Mouse (Mus musculus): Measurements from ENCODE around the gene Cd81. TPM values are rescaled to one million over a fixed set of nuclear protein-coding genes. Genes with fewer than 3 reads are reported as not detected.

The Cd81 gene
- polyA plus RNA-seq, 1 experiment, result 92.5 TPM

DNA sequence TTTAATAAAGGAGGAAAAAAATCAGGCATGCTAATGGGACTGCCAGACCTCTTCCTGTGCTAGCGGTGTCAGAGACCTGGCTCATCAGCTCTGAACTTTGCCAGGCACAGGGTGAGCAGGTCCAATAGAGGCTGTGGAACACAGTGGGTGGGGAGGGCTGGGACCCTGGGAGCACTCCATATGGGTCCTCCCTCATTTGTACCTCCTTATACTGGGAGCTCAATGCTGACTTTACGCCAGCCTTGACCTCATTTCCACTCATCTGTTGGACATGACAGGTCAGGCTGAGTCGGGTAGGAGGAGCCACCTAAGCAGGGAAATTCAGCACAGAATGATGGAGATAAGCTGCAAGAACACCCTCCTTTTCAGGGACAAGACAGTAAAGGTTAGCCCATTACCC lies 15.4 kb downstream of the Cd81 start:
- peaks cover 10% of the 10 kb centered on the region; the same call in 1 of the 2 replicates for H3K4me1 ChIP-seq (ENCODE audit: control insufficient read depth, insufficient read depth, low read length)
- no peak overlapping the region for H3K27ac ChIP-seq (ENCODE audit: control insufficient read depth, insufficient read depth, low read depth, low read length, poor library complexity)
- no peak overlapping the region for H3K4me3 ChIP-seq (replicated peaks; ENCODE audit: control insufficient read depth, low read depth, low read length)
- TF ChIP-seq CTCF (IDR thresholded peaks at IDR 0.05; ENCODE audit: control insufficient read depth, insufficient read depth, low read length) (no peak), POLR2A (IDR thresholded peaks at IDR 0.05; ENCODE audit: borderline replicate concordance, control insufficient read depth, low read depth, low read length) (no peak)
- WGBS, result 88% methylated on average over 3 of the region's 3 CpGs

DNA sequence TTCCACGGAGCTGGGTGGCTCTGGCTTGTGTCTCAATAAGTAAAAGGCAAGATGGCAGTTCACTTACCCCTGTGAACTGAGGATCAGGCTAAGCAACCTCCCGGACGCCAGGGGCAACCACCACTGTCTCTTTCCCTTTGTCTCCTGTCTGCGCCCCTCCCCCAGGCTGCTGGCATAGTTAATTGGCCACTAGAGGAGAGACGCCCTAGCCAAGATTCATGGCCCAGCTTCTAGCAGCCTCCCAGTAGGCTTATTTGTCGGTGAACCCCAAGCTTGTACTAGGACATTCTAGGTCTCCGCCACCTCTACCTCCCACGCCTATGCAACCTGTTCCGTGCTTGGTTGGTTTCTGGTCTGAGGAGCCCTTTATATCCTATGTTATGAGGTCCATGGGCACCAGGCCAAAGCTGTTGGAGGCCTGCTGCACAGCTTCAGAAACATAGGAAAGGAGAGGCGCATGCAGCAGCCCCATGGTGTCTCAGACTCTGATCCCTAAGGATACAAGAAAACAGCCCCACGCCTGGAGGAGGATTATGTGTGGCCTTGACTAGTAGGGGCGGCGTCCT lies 15.9 kb downstream of the Cd81 start:
- Histone ChIP-seq H3K27ac (ENCODE audit: control insufficient read depth, insufficient read depth, low read depth, low read length, poor library complexity) (peak overlapping the region; percentile 73), H3K4me3 (replicated peaks; ENCODE audit: control insufficient read depth, low read depth, low read length) (peak overlapping the region; percentile 86), H3K4me1 (ENCODE audit: control insufficient read depth, insufficient read depth, low read length) (peaks cover 10% of the 10 kb centered on the region; the same call in 1 of the 2 replicates)
- WGBS, result 76% methylated on average over 13 of the region's 13 CpGs
- TF ChIP-seq POLR2A (IDR thresholded peaks at IDR 0.05; ENCODE audit: borderline replicate concordance, control insufficient read depth, low read depth, low read length) (no peak), CTCF (IDR thresholded peaks at IDR 0.05; ENCODE audit: control insufficient read depth, insufficient read depth, low read length) (no peak)

DNA sequence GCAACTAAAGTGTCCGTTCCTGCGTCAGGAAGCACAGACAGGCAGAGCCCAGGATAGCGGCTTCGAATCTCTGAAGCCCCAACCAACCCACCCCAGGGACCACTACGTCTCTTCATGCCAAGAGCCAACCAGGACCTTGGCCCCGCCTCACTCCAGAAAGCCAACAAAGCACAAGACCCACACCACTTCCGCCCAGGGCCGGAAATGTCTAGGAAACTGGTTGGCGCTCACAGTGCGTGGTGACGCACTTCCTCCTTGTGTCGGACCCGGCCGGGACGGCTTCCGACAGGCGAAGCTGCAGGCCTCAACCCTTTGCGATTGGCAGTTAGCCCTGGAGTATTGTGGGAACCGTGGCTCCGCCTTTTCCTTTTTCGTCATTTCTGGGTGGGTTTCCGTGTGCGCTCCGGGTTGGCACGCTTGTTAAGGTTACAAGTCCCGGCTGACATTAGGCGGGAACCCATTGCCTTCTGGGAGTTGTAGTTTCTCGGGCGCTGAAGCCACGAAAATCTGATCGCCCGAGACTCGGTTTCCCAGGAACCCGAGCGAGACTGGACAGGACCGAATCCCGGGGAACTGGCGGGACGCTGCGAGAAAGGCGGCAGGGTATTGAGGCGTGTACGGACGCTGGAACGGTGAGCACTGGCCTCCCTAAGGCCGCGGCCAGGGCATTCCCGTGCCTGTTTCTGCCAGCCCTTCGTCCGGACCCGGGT lies 16.5 kb downstream of the Cd81 start, which contains the start of gene Tssc4:
TSS of gene Tssc4 (plus strand) at position 368 of the 710 bp plus-strand sequence.
- under 1% methylated on average over 51 of the region's 51 CpGs for WGBS
- peak within 1 kb of the TSS; percentile 73 for H3K27ac ChIP-seq (ENCODE audit: control insufficient read depth, insufficient read depth, low read depth, low read length, poor library complexity)
- TF ChIP-seq CTCF (IDR thresholded peaks at IDR 0.05; ENCODE audit: control insufficient read depth, insufficient read depth, low read length) (no peak), POLR2A (IDR thresholded peaks at IDR 0.05; ENCODE audit: borderline replicate concordance, control insufficient read depth, low read depth, low read length) (peak; percentile 80; the same call in 1 of the 2 replicates)
- H3K4me3 ChIP-seq (replicated peaks; ENCODE audit: control insufficient read depth, low read depth, low read length), result peak within 1 kb of the TSS; percentile 86
- peaks cover 10% of the 10 kb centered on the region; the same call in 1 of the 2 replicates for H3K4me1 ChIP-seq (ENCODE audit: control insufficient read depth, insufficient read depth, low read length)

DNA sequence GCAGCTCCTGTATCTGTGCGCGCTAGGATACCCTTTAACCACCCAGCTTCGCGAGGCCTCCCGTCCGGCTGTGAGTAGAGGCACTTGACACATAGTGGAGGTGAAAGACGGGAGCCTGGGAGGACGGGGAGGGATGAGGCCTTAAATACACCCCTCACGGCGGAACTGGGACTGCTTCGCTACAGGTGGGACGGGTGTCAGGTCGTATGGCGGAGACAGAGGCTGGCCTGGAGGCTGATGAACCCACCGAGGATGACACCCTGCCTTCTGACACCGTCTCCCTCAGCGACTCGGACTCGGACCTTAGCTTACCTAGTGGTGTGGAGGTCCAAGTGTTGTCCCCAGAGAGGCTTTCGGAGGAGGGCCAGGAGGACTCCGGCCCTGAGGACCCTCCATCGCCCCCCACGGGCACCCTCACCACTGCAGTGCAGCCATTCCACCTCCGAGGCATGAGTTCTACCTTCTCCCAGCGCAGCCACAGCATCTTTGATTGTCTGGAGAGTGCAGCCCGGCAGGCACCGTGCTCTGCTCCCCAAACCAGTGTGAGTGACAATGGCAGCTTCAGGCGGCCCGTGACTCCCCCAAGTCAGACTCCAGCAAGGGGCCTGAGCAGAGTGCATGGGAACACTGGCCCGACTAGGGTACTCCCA lies 17.3 kb downstream of the Cd81 start:
- TF ChIP-seq POLR2A (IDR thresholded peaks at IDR 0.05; ENCODE audit: borderline replicate concordance, control insufficient read depth, low read depth, low read length) (no peak), CTCF (IDR thresholded peaks at IDR 0.05; ENCODE audit: control insufficient read depth, insufficient read depth, low read length) (no peak)
- Histone ChIP-seq H3K4me3 (replicated peaks; ENCODE audit: control insufficient read depth, low read depth, low read length) (peak overlapping the region; percentile 86), H3K4me1 (ENCODE audit: control insufficient read depth, insufficient read depth, low read length) (peaks cover 7% of the 10 kb centered on the region; the same call in 1 of the 2 replicates), H3K27ac (ENCODE audit: control insufficient read depth, insufficient read depth, low read depth, low read length, poor library complexity) (peak overlapping the region; percentile 73)
- WGBS, result 10% methylated on average over 30 of the region's 30 CpGs

DNA sequence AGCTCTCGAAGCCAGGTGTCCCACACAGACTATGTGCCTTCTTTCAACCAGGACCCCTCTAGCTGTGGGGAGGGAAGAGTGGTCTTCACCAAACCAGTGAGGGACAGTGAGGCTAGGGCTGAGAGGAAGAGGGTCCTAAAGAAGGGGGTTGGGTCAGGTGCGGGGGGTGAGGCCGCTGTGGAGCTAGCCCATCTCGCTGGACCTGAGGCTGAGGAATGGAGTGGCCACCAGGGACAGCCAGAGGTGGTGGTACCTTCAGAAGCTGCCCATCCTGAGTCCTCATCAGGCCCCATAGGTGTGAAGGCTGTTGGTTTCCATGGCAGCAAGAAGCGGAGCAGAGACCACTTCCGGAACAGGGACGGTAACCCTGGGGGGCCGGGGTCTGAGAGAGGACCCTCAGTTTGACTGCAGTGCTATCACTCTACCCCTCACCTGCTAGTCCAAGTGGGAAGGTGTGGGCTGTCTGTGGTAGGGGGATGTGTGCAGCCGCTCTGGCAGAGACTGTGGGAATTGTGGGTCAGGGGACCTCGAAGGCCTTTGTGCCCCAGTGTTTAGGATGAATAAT lies 18.0 kb downstream of the Cd81 start:
- TF ChIP-seq CTCF (IDR thresholded peaks at IDR 0.05; ENCODE audit: control insufficient read depth, insufficient read depth, low read length) (no peak), POLR2A (IDR thresholded peaks at IDR 0.05; ENCODE audit: borderline replicate concordance, control insufficient read depth, low read depth, low read length) (no peak)
- 83% methylated on average over 10 of the region's 10 CpGs for WGBS
- Histone ChIP-seq H3K4me3 (replicated peaks; ENCODE audit: control insufficient read depth, low read depth, low read length) (peak overlapping the region; percentile 86), H3K27ac (ENCODE audit: control insufficient read depth, insufficient read depth, low read depth, low read length, poor library complexity) (no peak overlapping the region), H3K4me1 (ENCODE audit: control insufficient read depth, insufficient read depth, low read length) (peaks cover 7% of the 10 kb centered on the region; the same call in 1 of the 2 replicates)

DNA sequence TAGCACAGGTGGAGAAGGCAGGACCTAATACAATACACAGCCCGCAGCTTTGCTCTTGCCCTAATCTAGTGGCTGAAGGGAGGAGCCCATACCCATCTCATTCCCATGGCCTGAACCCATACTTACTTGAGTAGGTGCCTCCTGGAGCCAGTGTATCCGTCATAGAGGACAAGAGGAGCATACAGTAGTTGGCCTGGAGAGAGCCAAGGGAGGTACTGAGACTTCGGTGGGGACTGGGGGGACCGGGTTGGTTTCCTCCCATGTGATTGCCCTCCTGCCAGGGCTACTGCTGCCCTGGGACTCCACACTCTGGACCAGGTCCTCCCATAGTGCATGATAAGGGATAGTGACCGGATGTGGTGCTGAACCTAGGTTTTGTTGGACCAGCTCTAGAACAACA lies 20.1 kb downstream of the Cd81 start:
- no peak overlapping the region for H3K4me3 ChIP-seq (replicated peaks; ENCODE audit: control insufficient read depth, low read depth, low read length)
- no peak overlapping the region for H3K27ac ChIP-seq (ENCODE audit: control insufficient read depth, insufficient read depth, low read depth, low read length, poor library complexity)
- TF ChIP-seq CTCF (IDR thresholded peaks at IDR 0.05; ENCODE audit: control insufficient read depth, insufficient read depth, low read length), result no peak
- no peak for TF ChIP-seq POLR2A (IDR thresholded peaks at IDR 0.05; ENCODE audit: borderline replicate concordance, control insufficient read depth, low read depth, low read length)
- 80% methylated on average over 5 of the region's 5 CpGs for WGBS
- peaks cover 4% of the 10 kb centered on the region; the same call in 1 of the 2 replicates for H3K4me1 ChIP-seq (ENCODE audit: control insufficient read depth, insufficient read depth, low read length)

DNA sequence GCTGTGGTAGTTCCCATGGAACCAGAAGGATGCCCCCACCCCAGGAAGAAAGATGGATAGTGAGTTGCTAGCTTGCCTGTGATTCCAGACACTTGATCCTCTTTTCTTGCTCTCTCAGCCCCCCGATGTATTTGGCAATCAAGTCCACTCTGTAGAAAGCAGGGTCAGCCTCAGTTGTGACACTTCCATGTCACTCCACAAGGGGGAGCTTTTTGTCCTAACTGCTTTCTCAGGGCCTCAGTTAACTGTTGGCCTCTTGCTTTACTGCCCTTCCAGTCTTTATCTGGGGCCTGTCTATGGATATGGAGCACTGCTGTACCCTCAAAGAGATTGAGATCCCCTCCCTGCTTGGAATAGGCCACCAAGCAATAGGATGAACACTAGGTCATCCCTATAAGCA lies 20.5 kb downstream of the Cd81 start:
- Histone ChIP-seq H3K4me1 (ENCODE audit: control insufficient read depth, insufficient read depth, low read length) (peaks cover 4% of the 10 kb centered on the region; the same call in 1 of the 2 replicates), H3K4me3 (replicated peaks; ENCODE audit: control insufficient read depth, low read depth, low read length) (no peak overlapping the region), H3K27ac (ENCODE audit: control insufficient read depth, insufficient read depth, low read depth, low read length, poor library complexity) (no peak overlapping the region)
- 21% methylated on average over 1 of the region's 1 CpGs for WGBS
- TF ChIP-seq POLR2A (IDR thresholded peaks at IDR 0.05; ENCODE audit: borderline replicate concordance, control insufficient read depth, low read depth, low read length) (no peak), CTCF (IDR thresholded peaks at IDR 0.05; ENCODE audit: control insufficient read depth, insufficient read depth, low read length) (peak; percentile 43)

DNA sequence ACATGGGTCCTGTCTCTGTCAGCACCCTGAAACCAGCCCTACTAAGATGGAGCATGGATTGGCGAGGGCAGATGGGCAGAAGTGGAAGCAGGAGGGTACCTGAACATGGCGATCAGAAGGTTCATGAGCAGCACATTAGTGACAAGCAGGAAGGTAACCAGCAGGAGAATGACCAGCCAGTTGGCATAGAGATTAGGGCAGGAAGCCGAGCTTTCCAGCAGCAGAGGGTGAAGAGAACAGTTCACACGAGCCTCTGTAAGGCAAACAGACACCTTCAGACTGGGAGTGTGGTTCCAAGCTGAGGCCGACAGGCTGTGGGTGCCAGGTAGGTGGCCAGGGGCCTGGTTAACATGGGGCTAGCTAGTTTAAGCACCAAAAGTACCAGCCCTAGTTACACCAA lies 22.9 kb downstream of the Cd81 start:
- TF ChIP-seq CTCF (IDR thresholded peaks at IDR 0.05; ENCODE audit: control insufficient read depth, insufficient read depth, low read length), result no peak
- no peak for TF ChIP-seq POLR2A (IDR thresholded peaks at IDR 0.05; ENCODE audit: borderline replicate concordance, control insufficient read depth, low read depth, low read length)
- H3K4me3 ChIP-seq (replicated peaks; ENCODE audit: control insufficient read depth, low read depth, low read length), result no peak overlapping the region
- H3K4me1 ChIP-seq (ENCODE audit: control insufficient read depth, insufficient read depth, low read length), result peaks cover 2% of the 10 kb centered on the region; the same call in 1 of the 2 replicates
- H3K27ac ChIP-seq (ENCODE audit: control insufficient read depth, insufficient read depth, low read depth, low read length, poor library complexity), result no peak overlapping the region
- WGBS, result 66% methylated on average over 5 of the region's 5 CpGs

All from bone marrow, adult 2 months (tissue).